Mouse (Mus musculus) neural tube, embryonic 15.5 days (tissue): ENCODE data around the gene Fbln7. TPM values are rescaled to one million over a fixed set of nuclear protein-coding genes. Genes with fewer than 3 reads are reported as not detected.

Experiments
- ATAC-seq: fragments of 200-750 bp; cut with Nextera tagmentation; 2 replicates; pipeline ENCODE4 v1.8.0; 2017; ENCODE audit warnings: mild to moderate bottlenecking, moderate TSS enrichment, moderate library complexity; ENCODE audit not compliant: low FRiP score
- H3K27ac ChIP-seq: fragments of 300-500 bp; sonication (generic); replicated peaks from 2 replicates; pipeline ENCODE4 v1.5.1; 2015; ENCODE audit warnings: mild to moderate bottlenecking, inconsistent platforms
- H3K27me3 ChIP-seq: fragments of 300-500 bp; sonication (generic); replicated peaks from 2 replicates; pipeline ENCODE4 v1.6.1; 2015; ENCODE audit warnings: inconsistent platforms
- H3K36me3 ChIP-seq: fragments of 300-500 bp; sonication (generic); 2 replicates; pipeline ENCODE4 v1.6.1; 2015; ENCODE audit warnings: inconsistent platforms
- H3K4me1 ChIP-seq: fragments of 300-500 bp; sonication (generic); 2 replicates; pipeline ENCODE4 v1.6.1; 2015; ENCODE audit warnings: inconsistent platforms
- H3K4me2 ChIP-seq: fragments of 300-500 bp; sonication (generic); 2 replicates; pipeline ENCODE4 v1.6.1; 2015; ENCODE audit warnings: inconsistent platforms, mild to moderate bottlenecking, moderate library complexity
- H3K4me3 ChIP-seq: fragments of 300-500 bp; sonication (generic); replicated peaks from 2 replicates; pipeline ENCODE4 v1.5.1; 2015; ENCODE audit warnings: mild to moderate bottlenecking, inconsistent platforms
- H3K9ac ChIP-seq: fragments of 300-500 bp; sonication (generic); replicated peaks from 2 replicates; pipeline ENCODE4 v1.6.1; 2015; ENCODE audit warnings: mild to moderate bottlenecking, inconsistent platforms
- H3K9me3 ChIP-seq: fragments of 300-500 bp; sonication (generic); replicated peaks from 2 replicates; pipeline ENCODE4 v1.6.1; 2016; ENCODE audit warnings: inconsistent platforms
- WGBS: fragments of 180-500 bp; shearing (Covaris S2); methylation state at CpG from one replicate; pipeline ENCODE4 v1.1.7; 2015; ENCODE audit warnings: mixed read lengths; 5-methylcytosine and 5-hydroxymethylcytosine counted together
- microRNA-seq: library from miRNA; unstranded; fragments of <30 nt; microRNA quantifications from one replicate; pipeline ENCODE4, GENCODE M21; 2017
- polyA plus RNA-seq: library from polyadenylated mRNA; unstranded; fragments of >200 nt; fragmentation: Nextera tagmentation; extraction: Ambion mirVana; gene quantifications from 2 replicates; pipeline ENCODE4 v1.2.1, GENCODE M21; 2015

Fbln7 gene
- polyA plus RNA-seq, 1 experiment from 2014 or later, result 3.4 TPM

DNA sequence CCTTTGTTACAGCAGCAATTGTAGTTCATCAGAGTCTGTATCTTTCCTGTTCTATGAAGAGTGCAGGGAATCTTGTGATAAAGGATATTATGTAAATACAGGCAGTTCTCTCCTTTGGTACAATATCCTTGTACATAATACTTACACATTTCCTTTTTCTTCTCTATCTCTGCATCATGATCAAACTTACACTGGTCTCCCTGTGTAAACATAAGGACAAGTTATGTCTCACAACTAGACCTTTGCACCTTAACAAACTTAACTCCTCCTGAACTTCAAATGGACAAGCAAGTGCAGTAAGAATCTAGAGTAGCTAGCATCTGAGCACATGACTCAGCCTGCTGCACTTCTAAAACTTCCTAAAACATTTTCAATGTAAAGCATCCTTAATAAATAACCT, 67.9 kb downstream of the Fbln7 start:
- H3K27ac ChIP-seq, result no peak overlapping the region
- no peak overlapping the region for H3K9ac ChIP-seq
- no peaks in the 10 kb centered on the region for H3K9me3 ChIP-seq
- no peaks in the 10 kb centered on the region for H3K4me1 ChIP-seq
- H3K36me3 ChIP-seq, result peaks cover 42% of the 10 kb centered on the region
- ATAC-seq, result no peak
- H3K27me3 ChIP-seq, result no peaks in the 10 kb centered on the region
- H3K4me3 ChIP-seq, result no peak overlapping the region
- no peak overlapping the region for H3K4me2 ChIP-seq

DNA sequence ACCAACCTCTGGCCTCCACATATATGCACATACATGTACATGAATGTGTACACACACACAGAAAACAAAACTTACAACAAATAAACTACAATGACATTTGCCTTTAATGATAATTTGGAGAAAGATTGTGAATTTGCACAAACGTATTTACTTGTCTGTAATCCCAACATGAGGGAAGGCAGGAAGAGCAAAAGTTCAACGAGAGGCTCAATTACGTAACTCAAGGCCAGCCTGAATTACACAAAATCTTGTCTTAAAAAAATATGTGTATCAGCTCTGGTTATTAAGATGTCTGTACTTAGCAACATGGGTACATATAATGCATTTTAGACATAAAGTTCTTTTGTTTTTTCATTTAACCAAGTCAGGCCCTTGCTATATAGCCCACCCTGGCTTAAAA, 73.5 kb downstream of the Fbln7 start:
- Histone ChIP-seq H3K4me1 (peaks cover 9% of the 10 kb centered on the region), H3K27me3 (no peaks in the 10 kb centered on the region), H3K36me3 (peaks cover 25% of the 10 kb centered on the region; the same call in 1 of the 2 replicates), H3K4me3 (no peak overlapping the region), H3K4me2 (no peak overlapping the region), H3K9me3 (no peaks in the 10 kb centered on the region), H3K9ac (no peak overlapping the region), H3K27ac (no peak overlapping the region)
- no peak for ATAC-seq
- 92% methylated on average over 3 of the region's 3 CpGs for WGBS

DNA sequence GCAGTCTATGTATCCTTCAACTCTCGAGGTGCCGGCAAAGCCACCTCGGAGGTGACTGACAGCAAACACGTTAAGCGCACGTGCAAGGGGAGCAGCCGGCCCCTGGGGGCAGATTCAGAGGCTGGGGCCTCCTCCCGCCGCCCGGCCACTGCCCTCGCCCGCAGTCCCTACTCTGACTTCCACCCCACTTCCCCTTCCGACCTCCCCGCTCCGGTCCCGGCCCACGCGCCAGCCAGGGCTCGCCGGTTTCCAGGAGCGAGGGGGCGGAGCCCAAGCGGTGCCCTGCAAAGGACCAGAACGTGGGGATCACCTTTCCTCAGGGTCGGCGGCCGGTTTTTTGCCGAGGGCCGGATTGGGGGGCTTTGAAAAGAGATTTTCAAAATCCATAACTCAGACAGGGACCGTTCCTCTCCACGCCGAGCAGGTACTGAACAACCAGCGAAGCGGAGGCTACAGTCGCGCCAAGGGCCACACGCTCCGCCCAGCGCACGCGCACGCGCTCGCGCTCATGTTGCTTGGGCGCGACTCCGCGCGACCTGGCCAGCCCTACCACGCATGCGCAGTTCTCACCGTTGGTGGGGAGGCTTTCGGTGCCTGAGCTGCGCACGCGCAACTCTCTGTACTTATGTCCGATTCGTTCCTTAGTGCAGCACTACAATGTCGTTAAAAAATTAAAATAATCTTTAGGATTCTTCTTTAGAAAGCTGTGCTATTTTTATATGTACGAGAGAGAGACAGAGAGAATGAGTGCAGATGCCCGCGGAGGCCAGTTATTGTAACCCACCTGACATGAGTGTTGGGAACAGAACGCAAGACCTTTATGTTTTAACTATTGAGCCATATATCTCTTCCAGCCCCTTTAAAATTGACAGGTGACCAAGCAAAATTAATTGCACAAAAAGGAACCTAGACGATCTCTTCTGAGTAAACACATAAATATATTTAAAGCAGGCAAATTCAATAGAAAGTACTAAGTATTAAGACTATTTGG, 81.1 kb downstream of the Fbln7 start, which contains the start of gene Zc3h8:
Gene Zc3h8, minus strand, starts transcription at position 540 of the 991 bp plus-strand sequence.
- ATAC-seq, result peak; percentile 94
- 1% methylated on average over 65 of the region's 65 CpGs for WGBS

More for the DNA sequence above, 81.1 kb downstream of the Fbln7 start, which contains the start of gene Zc3h8:
- H3K9me3 ChIP-seq, result no peaks in the 10 kb centered on the region
- H3K4me1 ChIP-seq, result peaks cover 12% of the 10 kb centered on the region
- peak within 1 kb of the TSS; percentile 74 for H3K9ac ChIP-seq
- peak within 1 kb of the TSS; percentile 85 for H3K4me3 ChIP-seq
- peaks cover 5% of the 10 kb centered on the region; the same call in 1 of the 2 replicates for H3K27me3 ChIP-seq
- H3K4me2 ChIP-seq, result peak within 1 kb of the TSS; percentile 81
- 0 out of 2 replicates have a peak, but pooled peaks cover 2% of the 10 kb centered on the region for H3K36me3 ChIP-seq
- H3K27ac ChIP-seq, result peak within 1 kb of the TSS; percentile 90

Small RNA genes lying within 50 kb of the gene (microRNA-seq; reads per million reads assigned to microRNA genes)
- not detected for gene Gm22859

Other genes with a start within 250 kb of the Fbln7 start
- gene Anapc1, start 175.6 kb upstream of the Fbln7 start, polyA plus RNA-seq, result 34.2 and 40.9 TPM in 2 replicates
- gene Mertk, start 164.0 kb upstream of the Fbln7 start, polyA plus RNA-seq, result 2.2 and 3.1 TPM in 2 replicates
- 37.4 and 37.6 TPM in 2 replicates for gene Tmem87b, start 44.9 kb upstream of the Fbln7 start, polyA plus RNA-seq
- gene Zc3h8, start 81.1 kb downstream of the Fbln7 start, polyA plus RNA-seq, result 11.5 and 12.6 TPM in 2 replicates
- 2.7 and 3.7 TPM in 2 replicates for gene Zc3h6, start 104.4 kb downstream of the Fbln7 start, polyA plus RNA-seq
- 16.8 and 18.9 TPM in 2 replicates for gene Gm10762, start 104.7 kb downstream of the Fbln7 start, polyA plus RNA-seq
- 0.68 and 0.86 TPM in 2 replicates for gene Vinac1, start 185.2 kb downstream of the Fbln7 start, polyA plus RNA-seq
- gene Ttl, start 203.0 kb downstream of the Fbln7 start, polyA plus RNA-seq, result 37.2 and 45.4 TPM in 2 replicates
- 14.5 and 20.4 TPM in 2 replicates for gene Polr1b, start 238.0 kb downstream of the Fbln7 start, polyA plus RNA-seq